Mouse (Mus musculus) cortical plate, adult 2 months (tissue): ENCODE measurements around the gene Mrps14. TPM values are rescaled to one million over a fixed set of nuclear protein-coding genes. Genes with fewer than 3 reads are reported as not detected.

ENCODE experiments used
- H3K27ac ChIP-seq: fragments of 200-500 bp; 2 replicates; pipeline ENCODE4 v1.5.1; 2012; ENCODE audit warnings: low read length, control low read depth, inconsistent platforms; ENCODE audit not compliant: insufficient read depth
- H3K4me1 ChIP-seq: fragments of 200-500 bp; 2 replicates; pipeline ENCODE4 v1.6.1; 2011; ENCODE audit warnings: low read length; ENCODE audit not compliant: control insufficient read depth, insufficient read depth
- H3K4me3 ChIP-seq: fragments of 200-500 bp; 2 replicates; pipeline ENCODE4 v1.5.1; 2011; ENCODE audit warnings: mild to moderate bottlenecking, low read length, control low read depth; ENCODE audit not compliant: insufficient read depth
- CTCF ChIP-seq: fragments of 200-500 bp; IDR thresholded peaks from 2 replicates; pipeline ENCODE4 v1.5.1; 2011; ENCODE audit warnings: mild to moderate bottlenecking, control low read depth, low read length; ENCODE audit not compliant: insufficient read depth; ENCODE audit errors: extremely low read depth
- POLR2A ChIP-seq: fragments of 200-500 bp; IDR thresholded peaks from 2 replicates; pipeline ENCODE4 v1.6.1; 2011; ENCODE audit warnings: mild to moderate bottlenecking, low read length, control low read depth; ENCODE audit not compliant: insufficient read depth; ENCODE audit errors: extremely low read depth
- polyA plus RNA-seq: library from polyadenylated mRNA; depleted of rRNA; stranded (reverse); fragments of >200 nt; gene quantifications from 2 replicates; pipeline ENCODE4 v1.2.3, GENCODE M21; 2012; rRNA removed

Mrps14 gene
- polyA plus RNA-seq: 54.2 and 54.3 TPM in 2 replicates

- TF ChIP-seq POLR2A (peak; percentile 71; the same call in 1 of the 2 replicates), CTCF (peak; percentile 73)
- Histone ChIP-seq H3K4me3 (peak within 1 kb of the TSS; percentile 89), H3K4me1 (0 out of 2 replicates have a peak, but pooled peaks cover 1% of the 10 kb centered on the region)
These were observed at the start of gene Mrps14 for GRCm38 (mm10) chr1:160194529-160195336. Mrps14 (plus strand) TSS chr1:160195215.

DNA sequence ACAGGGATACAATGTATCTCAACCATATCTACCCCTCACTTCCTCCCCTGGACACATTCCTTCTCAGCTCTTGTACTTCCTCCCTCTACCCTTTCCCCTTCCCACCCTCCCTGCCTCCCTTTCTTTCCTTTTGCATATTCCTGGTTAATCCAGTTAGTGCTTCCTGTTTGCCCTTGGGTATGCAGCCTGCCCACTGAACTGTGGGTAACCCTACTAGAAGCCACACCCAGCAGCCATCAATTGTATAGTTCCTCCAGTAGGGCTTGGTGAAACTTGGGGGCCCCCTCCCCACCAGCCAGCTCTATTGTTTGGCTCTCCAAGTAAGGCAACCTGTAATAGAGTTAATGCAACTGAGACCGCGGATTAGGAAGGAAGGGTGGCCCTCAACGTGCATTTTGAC, 49.4 kb upstream of the Mrps14 start:
- Histone ChIP-seq H3K4me3 (no peak overlapping the region), H3K27ac (no peak overlapping the region), H3K4me1 (no peaks in the 10 kb centered on the region)
- no peak for TF ChIP-seq POLR2A
- TF ChIP-seq CTCF: no peak

More at GRCm38 (mm10) chr1:160194529-160195336, at the start of gene Mrps14:
- 0 out of 2 replicates have a peak within 1 kb of the TSS, but pooled peaks have one; percentile 30 for H3K27ac ChIP-seq

DNA sequence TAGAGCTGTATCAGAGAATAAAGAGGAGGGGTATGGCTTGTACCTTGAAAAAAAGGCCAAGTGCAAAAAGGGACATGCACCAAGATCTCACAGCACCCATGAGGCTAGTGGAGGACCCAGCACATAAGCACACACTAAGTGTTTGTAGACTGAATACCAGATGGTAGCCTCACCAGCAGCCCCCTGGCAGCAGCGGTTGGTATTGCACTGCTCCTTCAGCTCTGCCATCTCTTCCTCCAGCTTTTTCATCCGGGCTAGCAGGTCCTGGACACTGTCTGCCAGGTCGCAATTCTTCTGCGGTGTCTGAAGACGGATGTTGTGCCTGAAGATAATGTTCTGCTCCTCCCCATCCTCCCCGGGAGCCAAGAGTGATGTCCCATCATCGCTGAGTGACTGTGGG, 47.7 kb upstream of the Mrps14 start:
- H3K4me3 ChIP-seq: no peak overlapping the region
- no peak overlapping the region for H3K27ac ChIP-seq
- TF ChIP-seq POLR2A: no peak
- no peak for TF ChIP-seq CTCF
- H3K4me1 ChIP-seq: no peaks in the 10 kb centered on the region

- Histone ChIP-seq H3K4me3 (no peak overlapping the region), H3K27ac (no peak overlapping the region; the same call in 1 of the 2 replicates), H3K4me1 (no peaks in the 10 kb centered on the region)
- TF ChIP-seq CTCF: no peak
- TF ChIP-seq POLR2A: no peak
These were observed 45.6 kb upstream of the Mrps14 start for GRCm38 (mm10) chr1:160149291-160149906.

DNA sequence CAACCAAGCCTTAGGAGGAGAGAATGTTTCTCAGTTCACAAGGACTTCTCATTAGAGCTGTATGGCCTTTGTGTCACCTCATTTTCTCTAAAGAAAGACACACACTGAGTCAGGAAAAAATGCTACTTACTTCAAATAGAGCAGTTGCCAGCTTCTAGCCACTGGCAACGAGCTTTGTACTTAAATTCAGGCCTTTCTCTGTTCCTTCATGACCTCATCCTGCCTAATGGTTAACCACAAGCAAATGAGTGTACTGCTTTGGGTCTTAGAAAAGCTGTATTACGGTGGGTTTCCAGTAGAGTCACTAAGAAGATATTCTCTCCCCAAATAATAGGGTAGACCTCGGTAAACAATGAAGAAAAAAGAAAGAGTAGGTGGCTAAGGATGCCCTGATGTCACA, 44.3 kb upstream of the Mrps14 start:
- H3K27ac ChIP-seq: no peak overlapping the region
- TF ChIP-seq CTCF: no peak
- no peak for TF ChIP-seq POLR2A
- no peak overlapping the region for H3K4me3 ChIP-seq

DNA sequence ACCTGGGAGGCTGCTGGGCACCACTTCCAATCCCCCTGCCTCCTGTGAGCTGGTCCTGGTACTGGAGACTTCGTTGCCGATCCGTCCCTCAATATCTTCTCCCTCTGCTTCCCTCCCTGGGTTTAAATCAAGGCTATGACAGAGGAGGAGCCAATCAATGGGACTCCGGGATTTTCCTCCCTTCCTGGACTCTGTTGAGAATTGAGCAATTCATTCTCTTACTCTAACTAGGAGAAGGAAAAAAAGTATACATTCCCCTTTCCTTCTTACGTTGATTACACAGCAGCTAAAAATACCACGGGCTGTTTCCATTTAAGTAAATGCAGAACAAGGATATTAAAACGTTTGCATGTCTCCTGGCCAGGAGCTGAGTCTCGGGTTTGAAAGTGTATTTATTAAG, 41.5 kb upstream of the Mrps14 start, which contains the start of gene Tnn:
Gene Tnn, minus strand, starts transcription at position 101 of the 400 bp plus-strand sequence.
- no peaks in the 10 kb centered on the region for H3K4me1 ChIP-seq
- H3K27ac ChIP-seq: no peak within 1 kb of the TSS
- no peak within 1 kb of the TSS for H3K4me3 ChIP-seq
- TF ChIP-seq CTCF (no peak), POLR2A (no peak)

More for the DNA sequence above, 44.3 kb upstream of the Mrps14 start:
- H3K4me1 ChIP-seq: no peaks in the 10 kb centered on the region

DNA sequence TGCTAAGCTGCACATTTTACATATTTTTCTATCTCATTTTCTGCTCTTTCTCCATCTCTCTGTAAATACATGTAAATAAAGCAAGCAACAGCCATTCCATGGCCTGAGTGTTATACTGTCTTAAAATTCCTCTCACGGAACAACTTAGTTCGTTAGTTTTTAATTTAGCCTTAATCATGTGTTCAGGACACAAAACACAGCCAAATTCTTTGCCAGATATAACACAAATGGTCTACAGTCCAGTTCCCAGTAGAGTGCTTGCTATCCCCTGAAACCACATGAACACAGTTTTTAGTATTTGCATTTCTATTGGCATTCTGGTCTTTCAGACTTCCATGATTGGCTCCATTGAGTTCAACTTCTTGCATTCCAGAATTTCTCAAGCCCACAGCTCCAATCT, 36.8 kb upstream of the Mrps14 start:
- Histone ChIP-seq H3K27ac (no peak overlapping the region), H3K4me1 (no peaks in the 10 kb centered on the region), H3K4me3 (no peak overlapping the region)
- no peak for TF ChIP-seq CTCF
- no peak for TF ChIP-seq POLR2A

DNA sequence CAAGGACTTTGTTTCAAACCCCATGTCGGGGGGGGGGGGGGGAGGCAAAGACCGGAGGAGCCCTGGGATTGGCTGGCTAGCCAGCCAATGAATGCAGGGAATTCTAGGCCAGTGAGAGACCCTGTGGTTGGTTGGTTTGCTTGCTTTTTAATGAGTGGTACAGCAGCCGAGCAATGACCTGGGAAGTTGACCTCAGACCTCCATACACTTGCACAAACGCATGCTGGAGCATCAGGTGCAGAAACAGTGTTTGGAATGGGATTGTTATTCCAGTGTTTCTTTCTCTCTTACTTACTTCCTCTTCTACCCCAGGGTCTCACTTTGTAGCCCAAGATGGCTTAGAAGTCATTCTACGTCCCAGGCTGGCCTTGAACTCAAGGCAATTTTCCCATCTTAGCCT, 28.4 kb upstream of the Mrps14 start:
- Histone ChIP-seq H3K27ac (no peak overlapping the region), H3K4me1 (no peaks in the 10 kb centered on the region), H3K4me3 (no peak overlapping the region)
- TF ChIP-seq POLR2A (no peak), CTCF (no peak)

DNA sequence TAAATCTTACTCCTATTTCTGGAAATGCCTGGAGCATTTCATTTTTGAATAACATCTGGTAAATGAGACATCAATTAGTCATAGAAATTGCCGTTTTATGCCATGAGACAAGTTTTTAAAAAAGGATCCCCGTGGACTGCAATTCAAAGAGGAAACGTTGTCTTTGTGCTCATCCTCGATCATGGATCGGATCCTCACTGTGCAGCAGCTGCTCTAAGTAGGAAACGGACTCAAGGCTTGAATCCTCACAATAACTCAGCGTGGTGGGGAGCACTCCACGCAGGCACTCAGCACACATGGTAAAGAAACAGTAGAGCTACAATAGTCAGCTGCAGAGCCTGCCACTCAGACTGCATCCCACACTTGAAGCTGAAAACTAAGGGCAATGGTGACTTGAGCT, 18.1 kb upstream of the Mrps14 start:
- no peak overlapping the region for H3K4me3 ChIP-seq
- no peak overlapping the region for H3K27ac ChIP-seq
- H3K4me1 ChIP-seq: no peaks in the 10 kb centered on the region
- TF ChIP-seq CTCF (no peak), POLR2A (no peak)

- TF ChIP-seq POLR2A (no peak), CTCF (no peak)
- H3K4me3 ChIP-seq: no peak overlapping the region
- H3K4me1 ChIP-seq: no peaks in the 10 kb centered on the region
- H3K27ac ChIP-seq: no peak overlapping the region
These were observed 13.8 kb upstream of the Mrps14 start for GRCm38 (mm10) chr1:160181216-160181615.

DNA sequence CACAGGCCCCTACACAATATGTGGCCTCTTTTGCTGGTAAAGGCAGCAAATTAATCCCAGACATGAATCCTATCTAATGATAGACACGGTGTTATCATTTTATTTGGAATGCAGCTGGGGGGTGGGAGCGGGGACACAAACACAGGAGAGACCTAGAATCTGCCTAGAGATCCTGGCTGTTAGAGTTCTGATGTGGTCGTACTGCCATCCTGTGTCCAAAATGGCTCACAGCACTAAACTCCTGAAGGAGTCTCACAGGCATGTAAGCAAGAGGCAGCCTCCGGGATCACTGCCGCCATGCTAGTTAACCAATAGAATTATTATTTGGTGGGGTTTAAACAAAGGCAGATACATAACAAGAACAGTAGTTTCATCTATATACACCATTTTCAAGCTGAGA, 10.5 kb upstream of the Mrps14 start:
- Histone ChIP-seq H3K27ac (no peak overlapping the region), H3K4me3 (no peak overlapping the region), H3K4me1 (no peaks in the 10 kb centered on the region)
- TF ChIP-seq CTCF (peak; percentile 90), POLR2A (no peak)
